Mouse (Mus musculus) heart, adult 8-10 months (tissue): ENCODE data around the gene Lyl1. TPM values are rescaled to one million over a fixed set of nuclear protein-coding genes. Genes with fewer than 3 reads are reported as not detected.

Source experiments
- DNase-seq: peaks from one replicate; pipeline ENCODE4 v3.0.0; 2022; ENCODE audit warnings: low spot score
- total RNA-seq, 4 experiments: library from RNA; stranded (reverse); gene quantifications; 2 replicates each; pipeline ENCODE4 v1.2.4; 2022

Lyl1 gene
- total RNA-seq, 4 experiments from 2014 or later = 3.5 to 4.8 (median 4.3) TPM

- peak; percentile 62 for DNase-seq
Measured at GRCm38 (mm10) chr8:84742171-84743053, 41.2 kb downstream of the Lyl1 start.

- DNase-seq = peak; percentile 63
Measured at GRCm38 (mm10) chr8:84743054-84743415, 41.8 kb downstream of the Lyl1 start.

- DNase-seq = peak; percentile 80
Measured at GRCm38 (mm10) chr8:84743517-84744420, 42.5 kb downstream of the Lyl1 start.

GRCm38 (mm10) chr8:84745032-84745925 is 44.0 kb downstream of the Lyl1 start:
- DNase-seq = no peak

- no peak for DNase-seq
Measured at GRCm38 (mm10) chr8:84749519-84749918, 48.3 kb downstream of the Lyl1 start.

- no peak for DNase-seq
Measured at GRCm38 (mm10) chr8:84752734-84753582, 51.7 kb downstream of the Lyl1 start.

Other genes starting within 250 kb of the Lyl1 start
- 10 to 100 TPM; 12.8 to 26.9 (median 17.4) TPM for gene Ier2, start 38.6 kb upstream of the Lyl1 start, total RNA-seq
- 10 to 100 TPM; 30.9 to 41.7 (median 38.5) TPM for gene Trmt1, start 15.2 kb upstream of the Lyl1 start, total RNA-seq
- gene Nacc1, start 13.6 kb upstream of the Lyl1 start, total RNA-seq = 10 to 100 TPM; 26.7 to 36.0 (median 33.4) TPM
- gene G430095P16Rik, start 21.6 kb downstream of the Lyl1 start, total RNA-seq = under 1 TPM in 1 of 4 experiments, not detected in 3; 0.66 TPM
- gene Nfix, start 98.9 kb downstream of the Lyl1 start, total RNA-seq = 100 to 1,000 TPM; 288 to 356 (median 295) TPM
- 10 to 100 TPM; 10.3 to 13.2 (median 12.0) TPM for gene Dand5, start 121.4 kb downstream of the Lyl1 start, total RNA-seq
- 10 to 100 TPM; 31.0 to 34.9 (median 33.1) TPM for gene Gadd45gip1, start 130.1 kb downstream of the Lyl1 start, total RNA-seq
- gene Rad23a, start 139.2 kb downstream of the Lyl1 start, total RNA-seq = 10 to 100 TPM; 82.8 to 92.9 (median 89.3) TPM
- gene Calr, start 145.5 kb downstream of the Lyl1 start, total RNA-seq = 100 to 1,000 TPM; 330 to 410 (median 343) TPM
- 10 to 100 TPM; 19.9 to 24.6 (median 22.9) TPM for gene Farsa, start 155.5 kb downstream of the Lyl1 start, total RNA-seq
- gene Syce2, start 170.7 kb downstream of the Lyl1 start, total RNA-seq = 1 to 10 TPM; 2.2 to 5.9 (median 4.1) TPM
- 10 to 100 TPM; 77.8 to 99.2 (median 86.0) TPM for gene Gcdh, start 192.5 kb downstream of the Lyl1 start, total RNA-seq
- not detected for gene Klf1, start 200.5 kb downstream of the Lyl1 start, total RNA-seq
- gene Dnase2a, start 207.1 kb downstream of the Lyl1 start, total RNA-seq = 10 to 100 TPM in 3 of 4 experiments, 1 to 10 TPM in 1; 7.9 to 15.7 (median 12.3) TPM
- gene Mast1, start 235.9 kb downstream of the Lyl1 start, total RNA-seq = under 1 TPM; 0.06 to 0.19 (median 0.13) TPM
- not detected for gene Rtbdn, start 245.5 kb downstream of the Lyl1 start, total RNA-seq